Mouse (Mus musculus) hindbrain, postnatal 0 days (tissue): ENCODE measurements at regions not wholly inside any gene's neighbourhood (a gene's known extent, or its start where the extent isn't known, plus 50 kb on each side); places are given as distances from the start of the nearest gene placed in this dataset.

Experiments
- ATAC-seq: fragments of 200-750 bp; cut with Nextera tagmentation; 2 replicates; pipeline ENCODE4 v1.8.0; 2017; ENCODE audit warnings: mild to moderate bottlenecking, moderate TSS enrichment, moderate library complexity
- DNase-seq: peaks from one replicate; pipeline ENCODE4 v3.0.0-alpha.2; 2015; ENCODE audit warnings: low spot score
- H3K27ac ChIP-seq: fragments of 300-500 bp; sonication (generic); 2 replicates; pipeline ENCODE4 v1.5.1; 2014; ENCODE audit warnings: mild to moderate bottlenecking
- H3K27me3 ChIP-seq: fragments of 300-500 bp; sonication (generic); 2 replicates; pipeline ENCODE4 v1.6.1; 2014; ENCODE audit warnings: low read length, mixed read lengths; ENCODE audit not compliant: insufficient read depth
- H3K36me3 ChIP-seq: fragments of 300-500 bp; sonication (generic); 2 replicates; pipeline ENCODE4 v1.6.1; 2014; ENCODE audit warnings: low read length, mixed read lengths; ENCODE audit not compliant: insufficient read depth
- H3K4me1 ChIP-seq: fragments of 300-500 bp; sonication (generic); 2 replicates; pipeline ENCODE4 v1.6.1; 2014; ENCODE audit warnings: antibody characterized with exemption, low read length, mixed read lengths; ENCODE audit not compliant: insufficient read depth
- H3K4me2 ChIP-seq: fragments of 300-500 bp; sonication (generic); 2 replicates; pipeline ENCODE4 v1.6.1; 2014; ENCODE audit warnings: low read depth, mild to moderate bottlenecking, low read length, moderate library complexity, mixed read lengths
- H3K4me3 ChIP-seq: fragments of 300-500 bp; sonication (generic); 2 replicates; pipeline ENCODE4 v1.5.1; 2014; ENCODE audit warnings: low read length
- H3K9ac ChIP-seq: fragments of 300-500 bp; sonication (generic); replicated peaks from 2 replicates; pipeline ENCODE4 v1.6.1; 2014; ENCODE audit warnings: mild to moderate bottlenecking, low read length, moderate library complexity, mixed read lengths
- H3K9me3 ChIP-seq: fragments of 300-500 bp; sonication (generic); 2 replicates; pipeline ENCODE4 v1.6.1; 2016; ENCODE audit warnings: low read length, mixed read lengths
- CTCF ChIP-seq: IDR thresholded peaks from 2 replicates; pipeline ENCODE4 v1.5.1; 2016; ENCODE audit warnings: antibody characterized with exemption, control low read depth, low read depth
- WGBS: fragments of 180-500 bp; shearing (Covaris S2); extraction: QIAGEN DNeasy Blood & Tissue Kit; methylation state at CpG from one replicate; pipeline ENCODE4 v1.1.7; 2014; 5-methylcytosine and 5-hydroxymethylcytosine counted together

- Histone ChIP-seq H3K4me2 (no peak overlapping the region), H3K9ac (no peak overlapping the region), H3K27ac (no peak overlapping the region), H3K9me3 (no peaks in the 10 kb centered on the region), H3K4me3 (no peak overlapping the region), H3K4me1 (no peaks in the 10 kb centered on the region), H3K27me3 (no peaks in the 10 kb centered on the region), H3K36me3 (no peaks in the 10 kb centered on the region)
- no peak for TF ChIP-seq CTCF
- DNase-seq (no peak), ATAC-seq (no peak)
- 31% methylated on average over 3 of the region's 3 CpGs for WGBS
Measured at GRCm38 (mm10) chr7:70972023-70972400, 379.3 kb downstream of the Gm10295 start.

- H3K4me2 ChIP-seq: no peak overlapping the region
- no peak overlapping the region for H3K27ac ChIP-seq
- H3K9ac ChIP-seq: no peak overlapping the region
- no peaks in the 10 kb centered on the region for H3K27me3 ChIP-seq
- no peak for ATAC-seq
- H3K4me1 ChIP-seq: no peaks in the 10 kb centered on the region
- no peak overlapping the region for H3K4me3 ChIP-seq
- no peak for TF ChIP-seq CTCF
- DNase-seq: no peak
- H3K36me3 ChIP-seq: no peaks in the 10 kb centered on the region
- WGBS: 15% methylated on average over 6 of the region's 6 CpGs
- H3K9me3 ChIP-seq: no peaks in the 10 kb centered on the region
Measured at GRCm38 (mm10) chr7:70971323-70972022, 379.8 kb downstream of the Gm10295 start.

- WGBS: 49% methylated on average over 4 of the region's 4 CpGs
- H3K4me1 ChIP-seq: 0 out of 2 replicates have a peak, but pooled peaks cover 5% of the 10 kb centered on the region
- H3K4me3 ChIP-seq: no peak overlapping the region
- 0 out of 2 replicates have a peak, but pooled peaks have one; percentile 35 for ATAC-seq
- no peak overlapping the region for H3K9ac ChIP-seq
- no peaks in the 10 kb centered on the region for H3K27me3 ChIP-seq
- DNase-seq: peak; percentile 53
- TF ChIP-seq CTCF: no peak
- H3K9me3 ChIP-seq: no peaks in the 10 kb centered on the region
- no peak overlapping the region for H3K4me2 ChIP-seq
- no peak overlapping the region for H3K27ac ChIP-seq
- H3K36me3 ChIP-seq: no peaks in the 10 kb centered on the region
Measured at GRCm38 (mm10) chr7:70952318-70952959, 398.8 kb downstream of the Gm10295 start.

GRCm38 (mm10) chr7:70948281-70948680 is 403.0 kb downstream of the Gm10295 start:
- H3K4me3 ChIP-seq: no peak overlapping the region
- ATAC-seq (no peak), DNase-seq (no peak)
- whole genome bisulfite sequencing: 68% methylated on average over 5 of the region's 5 CpGs
- no peaks in the 10 kb centered on the region for H3K27me3 ChIP-seq
- H3K9me3 ChIP-seq: no peaks in the 10 kb centered on the region
- no peaks in the 10 kb centered on the region for H3K36me3 ChIP-seq
- H3K4me2 ChIP-seq: no peak overlapping the region
- H3K27ac ChIP-seq: no peak overlapping the region
- H3K9ac ChIP-seq: no peak overlapping the region
- TF ChIP-seq CTCF: no peak
- 0 out of 2 replicates have a peak, but pooled peaks cover 5% of the 10 kb centered on the region for H3K4me1 ChIP-seq

GRCm38 (mm10) chr7:70946260-70946659 is 405.0 kb downstream of the Gm10295 start:
- H3K9me3 ChIP-seq: no peaks in the 10 kb centered on the region
- no peak for TF ChIP-seq CTCF
- DNase-seq: peak; percentile 7

GRCm38 (mm10) chr7:70930911-70931310 is 420.4 kb downstream of the Gm10295 start:
- no peak overlapping the region for H3K27ac ChIP-seq
- DNase-seq (no peak), ATAC-seq (no peak)
- H3K27me3 ChIP-seq: no peaks in the 10 kb centered on the region
- no peaks in the 10 kb centered on the region for H3K4me1 ChIP-seq
- 29% methylated on average over 6 of the region's 6 CpGs for WGBS
- H3K36me3 ChIP-seq: no peaks in the 10 kb centered on the region
- no peak overlapping the region for H3K4me3 ChIP-seq
- TF ChIP-seq CTCF: no peak
- no peak overlapping the region for H3K9ac ChIP-seq
- no peak overlapping the region for H3K4me2 ChIP-seq
- no peaks in the 10 kb centered on the region for H3K9me3 ChIP-seq

More at GRCm38 (mm10) chr7:70946260-70946659, 405.0 kb downstream of the Gm10295 start:
- H3K27ac ChIP-seq: no peak overlapping the region
- 46% methylated on average over 2 of the region's 2 CpGs for WGBS
- H3K27me3 ChIP-seq: no peaks in the 10 kb centered on the region
- no peak overlapping the region for H3K9ac ChIP-seq
- H3K4me2 ChIP-seq: no peak overlapping the region
- H3K4me1 ChIP-seq: no peaks in the 10 kb centered on the region
- H3K4me3 ChIP-seq: no peak overlapping the region
- ATAC-seq: no peak
- H3K36me3 ChIP-seq: no peaks in the 10 kb centered on the region

- no peaks in the 10 kb centered on the region for H3K4me1 ChIP-seq
- H3K9ac ChIP-seq: 0 out of 2 replicates have a peak overlapping the region, but pooled peaks have one; percentile 13
- H3K27me3 ChIP-seq: no peaks in the 10 kb centered on the region
- WGBS: 16% methylated on average over 11 of the region's 11 CpGs
- H3K4me3 ChIP-seq: peak overlapping the region; percentile 29
- no peaks in the 10 kb centered on the region for H3K36me3 ChIP-seq
- no peak overlapping the region for H3K27ac ChIP-seq
- no peaks in the 10 kb centered on the region for H3K9me3 ChIP-seq
- ATAC-seq: peak; percentile 77; the same call in 1 of the 2 replicates
- TF ChIP-seq CTCF: no peak
- peak; percentile 62 for DNase-seq
- peak overlapping the region; percentile 56 for H3K4me2 ChIP-seq
Measured at GRCm38 (mm10) chr7:70929935-70930334, 421.4 kb downstream of the Gm10295 start.
